In genomic region chr3:129226681-129227080, GRCm38 (mm10) we compare ENCODE assay signal across 29 mouse cellular contexts. TPM values are rescaled to one million over a fixed set of nuclear protein-coding genes. Genes with fewer than 3 reads are reported as not detected.
DNase-seq lines count a peak whose midpoint lies in the region; ATAC-seq lines count a peak whose summit lies in the region.
"Had no signal": no experiment of that assay in that cellular context is flagged by ENCODE, and none has a peak within 500 bp of the region (broad histone marks: within the 10 kb centered on the region; RNA-seq: fewer than 3 reads in every experiment).

No protein-coding gene starts in this region.

- peak overlapping the region; percentile 18 for H3K4me3 ChIP-seq in heart, embryonic 11.5 days (ENCODE audit: low read depth, low read length)
- H3K4me3 ChIP-seq in hindbrain, embryonic 11.5 days (ENCODE audit: low read depth, low read length): no peak overlapping the region
- H3K4me3 ChIP-seq in hindbrain, embryonic 16.5 days (ENCODE audit: low read length): no peak overlapping the region
- H3K4me3 ChIP-seq in embryonic facial prominence, embryonic 12.5 days: no peak overlapping the region
- H3K4me3 ChIP-seq: forebrain, embryonic 10.5 days; hindbrain, embryonic 13.5 days; limb, embryonic 12.5 days; midbrain, embryonic 10.5 days; neural tube, embryonic 15.5 days had no signal

- no peak overlapping the region for H3K27ac ChIP-seq in heart, embryonic 11.5 days (ENCODE audit: low read depth, low read length)
- no peak overlapping the region for H3K27ac ChIP-seq in hindbrain, embryonic 11.5 days (ENCODE audit: low read depth, low read length)
- no peak overlapping the region for H3K27ac ChIP-seq in hindbrain, embryonic 16.5 days (ENCODE audit: low read depth, low read length)
- no peak overlapping the region for H3K27ac ChIP-seq in embryonic facial prominence, embryonic 12.5 days
- H3K27ac ChIP-seq: forebrain, embryonic 10.5 days; hindbrain, embryonic 13.5 days; limb, embryonic 12.5 days; macrophage; midbrain, embryonic 10.5 days; neural tube, embryonic 15.5 days; stomach, postnatal 0 days had no signal

- H3K9ac ChIP-seq in heart, embryonic 11.5 days (ENCODE audit: low read depth, low read length): no peak overlapping the region
- H3K9ac ChIP-seq in hindbrain, embryonic 11.5 days (ENCODE audit: low read depth, low read length): no peak overlapping the region
- H3K9ac ChIP-seq in hindbrain, embryonic 16.5 days (ENCODE audit: low read depth, low read length): no peak overlapping the region
- no peak overlapping the region for H3K9ac ChIP-seq in embryonic facial prominence, embryonic 12.5 days
- H3K9ac ChIP-seq: hindbrain, embryonic 13.5 days; limb, embryonic 12.5 days; liver, postnatal 0 days; neural tube, embryonic 15.5 days had no signal

- 5% methylated on average over 6 of the region's 6 CpGs for WGBS in heart, embryonic 11.5 days (ENCODE audit: insufficient replicate concordance)
- 1% methylated on average over 6 of the region's 6 CpGs for WGBS in hindbrain, embryonic 11.5 days
- 1% methylated on average over 6 of the region's 6 CpGs for WGBS in hindbrain, embryonic 16.5 days
- 0% methylated on average over 6 of the region's 6 CpGs for WGBS in embryonic facial prominence, embryonic 12.5 days

- H3K4me1 ChIP-seq in heart, embryonic 11.5 days (ENCODE audit: control insufficient read depth, insufficient read depth, low read length): peaks cover 9% of the 10 kb centered on the region; the same call in 1 of the 2 replicates
- H3K4me1 ChIP-seq in hindbrain, embryonic 11.5 days (replicated peaks; ENCODE audit: control insufficient read depth, insufficient read depth, low read length): no peaks in the 10 kb centered on the region
- no peaks in the 10 kb centered on the region for H3K4me1 ChIP-seq in hindbrain, embryonic 16.5 days (ENCODE audit: control insufficient read depth, insufficient read depth, low read depth, low read length)
- 0 out of 2 replicates have a peak, but pooled peaks cover 4% of the 10 kb centered on the region for H3K4me1 ChIP-seq in embryonic facial prominence, embryonic 12.5 days

- H3K27me3 ChIP-seq in heart, embryonic 11.5 days (ENCODE audit: control insufficient read depth, insufficient read depth, low read length): peaks cover 50% of the 10 kb centered on the region
- H3K27me3 ChIP-seq in hindbrain, embryonic 11.5 days (ENCODE audit: control insufficient read depth, insufficient read depth, low read length): peaks cover 64% of the 10 kb centered on the region
- H3K27me3 ChIP-seq in hindbrain, embryonic 16.5 days (replicated peaks; ENCODE audit: control insufficient read depth, insufficient read depth, low read length): peaks cover 39% of the 10 kb centered on the region
- H3K27me3 ChIP-seq in embryonic facial prominence, embryonic 12.5 days: peaks cover 65% of the 10 kb centered on the region

- intact Hi-C loops in heart, postnatal 25 days (cut with DNase I): no loop called here

- peak overlapping the region; percentile 52 for H3K4me2 ChIP-seq in heart, embryonic 11.5 days
- no peak overlapping the region for H3K4me2 ChIP-seq in hindbrain, embryonic 11.5 days (replicated peaks; ENCODE audit: low read depth, low read length)
- H3K4me2 ChIP-seq in hindbrain, embryonic 16.5 days (ENCODE audit: low read length): no peak overlapping the region
- H3K4me2 ChIP-seq in embryonic facial prominence, embryonic 12.5 days (replicated peaks): peak overlapping the region; percentile 12; the same call in 1 of the 2 replicates
- H3K4me2 ChIP-seq: hindbrain, embryonic 13.5 days; limb, embryonic 12.5 days; liver, embryonic 11.5 days; neural tube, embryonic 15.5 days had no signal

- H3K36me3 ChIP-seq in heart, embryonic 11.5 days (ENCODE audit: control insufficient read depth, insufficient read depth, low read length): no peaks in the 10 kb centered on the region
- no peaks in the 10 kb centered on the region for H3K36me3 ChIP-seq in hindbrain, embryonic 11.5 days (ENCODE audit: control insufficient read depth, insufficient read depth, low read length)
- H3K36me3 ChIP-seq in hindbrain, embryonic 16.5 days (ENCODE audit: control insufficient read depth, insufficient read depth, low read length): no peaks in the 10 kb centered on the region
- no peaks in the 10 kb centered on the region for H3K36me3 ChIP-seq in embryonic facial prominence, embryonic 12.5 days
- H3K36me3 ChIP-seq: forebrain, embryonic 10.5 days; hindbrain, embryonic 13.5 days; limb, embryonic 12.5 days; midbrain, embryonic 10.5 days; neural tube, embryonic 15.5 days had no signal

- no peaks in the 10 kb centered on the region for H3K9me3 ChIP-seq in heart, embryonic 11.5 days (replicated peaks; ENCODE audit: control insufficient read depth, low read length)
- H3K9me3 ChIP-seq in hindbrain, embryonic 11.5 days (ENCODE audit: control insufficient read depth, low read length): no peaks in the 10 kb centered on the region
- H3K9me3 ChIP-seq in hindbrain, embryonic 16.5 days (ENCODE audit: control insufficient read depth, low read length): no peaks in the 10 kb centered on the region
- no peaks in the 10 kb centered on the region for H3K9me3 ChIP-seq in embryonic facial prominence, embryonic 12.5 days
- H3K9me3 ChIP-seq: forebrain, embryonic 10.5 days; hindbrain, embryonic 13.5 days; limb, embryonic 12.5 days; midbrain, embryonic 10.5 days; neural tube, embryonic 15.5 days had no signal

- no peak for DNase-seq in heart, postnatal 25 days (ENCODE audit: low spot score)
- peak; percentile 39 for DNase-seq in hindbrain, embryonic 11.5 days (ENCODE audit: low spot score)
- DNase-seq in retina, postnatal 1 day: peak; percentile 11
- DNase-seq in kidney, adult 11 months: no peak
- DNase-seq: adrenal gland, postnatal 25 days; cerebellum, adult 8-10 months; gastrocnemius, postnatal 14 days; heart, adult 18-20 months; kidney, adult 8-10 months; kidney, postnatal 14 days; liver, postnatal 0 days; right cerebral cortex, postnatal 14 days had no signal

- no peak for ATAC-seq in heart, embryonic 11.5 days (replicated peaks; ENCODE audit: insufficient number of reproducible peaks, low FRiP score, low TSS enrichment)
- ATAC-seq in hindbrain, embryonic 11.5 days (ENCODE audit: low FRiP score): no peak
- no peak for ATAC-seq in hindbrain, embryonic 16.5 days
- ATAC-seq in embryonic facial prominence, embryonic 12.5 days (ENCODE audit: insufficient number of reproducible peaks, insufficient read depth, low FRiP score, low TSS enrichment): no peak
- ATAC-seq: CD4-positive, CD25-positive, alpha-beta regulatory T cell, adult 4 months; forebrain, embryonic 16.5 days; inflammation-experienced regulatory T-cells, adult 6 months; liver, postnatal 0 days; lung, postnatal 0 days had no signal

RNA-seq across cellular contexts. Expression of gene Pitx2, which starts 27.0 kb away (rescaled TPM):
- 32.7 and 32.8 TPM in 2 replicates for polyA plus RNA-seq in heart, embryonic 11.5 days (2014; fragmentation: Nextera tagmentation; extraction: Ambion mirVana)
- total RNA-seq in heart, postnatal 25 days (2021): 1 to 10 TPM; 1.3 TPM
- polyA plus RNA-seq in hindbrain, embryonic 11.5 days (2014; fragmentation: Nextera tagmentation; extraction: Ambion mirVana): 2.9 and 4.9 TPM in 2 replicates
- polyA plus RNA-seq in hindbrain, embryonic 16.5 days (2015; fragmentation: Nextera tagmentation; extraction: Ambion mirVana): 2.7 and 3.1 TPM in 2 replicates
- polyA plus RNA-seq in embryonic facial prominence, embryonic 12.5 days (2016; fragmentation: Nextera tagmentation; extraction: Ambion mirVana): 54.6 and 55.2 TPM in 2 replicates
- total RNA-seq: layer of hippocampus, adult 18-20 months; layer of hippocampus, postnatal 25 days had no signal
- polyA plus RNA-seq: macrophage had no signal

Comparison
In these comparisons a context has a peak if more than half of its experiments do, and no peak if none do; other contexts are left out.
1. H3K4me2 ChIP-seq: peak in heart, embryonic 11.5 days (single experiment) and embryonic facial prominence, embryonic 12.5 days (single experiment); none in hindbrain, embryonic 11.5 days (single experiment) and hindbrain, embryonic 16.5 days (single experiment).
2. DNase-seq: peak in hindbrain, embryonic 11.5 days (single experiment) and retina, postnatal 1 day (single experiment); none in heart, postnatal 25 days (single experiment) and kidney, adult 11 months (single experiment).